Mouse (Mus musculus): ENCODE measurements around the gene Tnpo1. TPM values are rescaled to one million over a fixed set of nuclear protein-coding genes. Genes with fewer than 3 reads are reported as not detected.
"Not testable (repeated sequence)": the region's sequence is repeated elsewhere in the genome, so short reads cannot be mapped to it uniquely, and the experiment has no call there.

The Tnpo1 gene
- polyA plus RNA-seq, 1 experiment: 43.3 TPM

GRCm38 (mm10) chr13:98889211-98889610, 37.0 kb downstream of the Tnpo1 start:
- no peak for DNase-seq (ENCODE audit: low read depth)

- no peak for DNase-seq (ENCODE audit: low read depth)
These were observed 42.4 kb downstream of the Tnpo1 start for GRCm38 (mm10) chr13:98883774-98884173.

- no peak for DNase-seq (ENCODE audit: low read depth)
These were observed 44.2 kb downstream of the Tnpo1 start for GRCm38 (mm10) chr13:98881991-98882390.

- DNase-seq (ENCODE audit: low read depth): no peak
These were observed 45.8 kb downstream of the Tnpo1 start for GRCm38 (mm10) chr13:98880336-98880735.

- no peak for DNase-seq (ENCODE audit: low read depth)
These were observed 46.8 kb downstream of the Tnpo1 start for GRCm38 (mm10) chr13:98879422-98879821.

- no peak for DNase-seq (ENCODE audit: low read depth)
These were observed 49.0 kb downstream of the Tnpo1 start for GRCm38 (mm10) chr13:98877165-98877564.

GRCm38 (mm10) chr13:98874727-98875126, 51.5 kb downstream of the Tnpo1 start:
- no peak for DNase-seq (ENCODE audit: low read depth)

GRCm38 (mm10) chr13:98872273-98872847, 53.8 kb downstream of the Tnpo1 start:
- no peak for DNase-seq (ENCODE audit: low read depth)

GRCm38 (mm10) chr13:98871263-98871662, 54.9 kb downstream of the Tnpo1 start:
- no peak for DNase-seq (ENCODE audit: low read depth)

- DNase-seq (ENCODE audit: low read depth): no peak
These were observed 57.8 kb downstream of the Tnpo1 start for GRCm38 (mm10) chr13:98868236-98868923.

GRCm38 (mm10) chr13:98867810-98868209, 58.4 kb downstream of the Tnpo1 start:
- no peak for DNase-seq (ENCODE audit: low read depth)

GRCm38 (mm10) chr13:98855291-98855690, 70.9 kb downstream of the Tnpo1 start:
- peak; percentile 73 for DNase-seq (ENCODE audit: low read depth)

- DNase-seq (ENCODE audit: low read depth): no peak
These were observed 80.4 kb downstream of the Tnpo1 start for GRCm38 (mm10) chr13:98845794-98846193.

- no peak for DNase-seq (ENCODE audit: low read depth)
These were observed 89.6 kb downstream of the Tnpo1 start for GRCm38 (mm10) chr13:98836423-98837088.

GRCm38 (mm10) chr13:98835740-98836139, 90.4 kb downstream of the Tnpo1 start:
- DNase-seq (ENCODE audit: low read depth): no peak

- DNase-seq (ENCODE audit: low read depth): no peak
These were observed 91.5 kb downstream of the Tnpo1 start for GRCm38 (mm10) chr13:98834723-98835122.

- DNase-seq (ENCODE audit: low read depth): no peak
These were observed 92.0 kb downstream of the Tnpo1 start for GRCm38 (mm10) chr13:98834199-98834598.

- DNase-seq (ENCODE audit: low read depth): no peak
These were observed 93.4 kb downstream of the Tnpo1 start for GRCm38 (mm10) chr13:98832451-98833450.

GRCm38 (mm10) chr13:98829026-98829425, 97.2 kb downstream of the Tnpo1 start:
- DNase-seq (ENCODE audit: low read depth): not testable (repeated sequence)

GRCm38 (mm10) chr13:98825574-98825973, 100.6 kb downstream of the Tnpo1 start:
- DNase-seq (ENCODE audit: low read depth): no peak

GRCm38 (mm10) chr13:98819094-98819493, 107.1 kb downstream of the Tnpo1 start:
- DNase-seq (ENCODE audit: low read depth): no peak

- DNase-seq (ENCODE audit: low read depth): no peak
These were observed 108.0 kb downstream of the Tnpo1 start for GRCm38 (mm10) chr13:98818205-98818604.
